Mouse (Mus musculus) lung, embryonic 14.5 days (tissue): ENCODE measurements at regions not wholly inside any gene's neighbourhood (a gene's known extent, or its start where the extent isn't known, plus 50 kb on each side); places are given as distances from the start of the nearest gene placed in this dataset.
A peak's percentile ranks its signal among the peaks of the same experiment; 100 is the strongest.

Source experiments
- ATAC-seq: fragments of 200-750 bp; cut with Nextera tagmentation; 2 replicates; pipeline ENCODE4 v1.8.0; 2017; ENCODE audit warnings: mild to moderate bottlenecking, moderate TSS enrichment, moderate library complexity; ENCODE audit not compliant: insufficient read depth
- DNase-seq: peaks from one replicate; pipeline ENCODE4 v3.0.0-alpha.2; 2015
- H3K27ac ChIP-seq: fragments of 300-500 bp; sonication (generic); 2 replicates; pipeline ENCODE4 v1.5.1; 2014; ENCODE audit warnings: low read depth, mild to moderate bottlenecking, moderate library complexity
- H3K27me3 ChIP-seq: fragments of 300-500 bp; sonication (generic); 2 replicates; pipeline ENCODE4 v1.6.1; 2014; ENCODE audit warnings: low read length, control low read depth; ENCODE audit not compliant: insufficient read depth
- H3K36me3 ChIP-seq: fragments of 300-500 bp; sonication (generic); 2 replicates; pipeline ENCODE4 v1.6.1; 2014; ENCODE audit warnings: control low read depth; ENCODE audit not compliant: insufficient read depth
- H3K4me1 ChIP-seq: fragments of 300-500 bp; sonication (generic); 2 replicates; pipeline ENCODE4 v1.6.1; 2014; ENCODE audit warnings: antibody characterized with exemption, control low read depth; ENCODE audit not compliant: insufficient read depth
- H3K4me2 ChIP-seq: fragments of 300-500 bp; sonication (generic); 2 replicates; pipeline ENCODE4 v1.6.1; 2014; ENCODE audit warnings: mild to moderate bottlenecking
- H3K4me3 ChIP-seq: fragments of 300-500 bp; sonication (generic); 2 replicates; pipeline ENCODE4 v1.5.1; 2014; ENCODE audit warnings: low read depth, low read length
- H3K9ac ChIP-seq: fragments of 300-500 bp; sonication (generic); 2 replicates; pipeline ENCODE4 v1.6.1; 2014
- H3K9me3 ChIP-seq: fragments of 300-500 bp; sonication (generic); 2 replicates; pipeline ENCODE4 v1.6.1; 2016; ENCODE audit warnings: low read depth, low read length, control low read depth
- CTCF ChIP-seq: IDR thresholded peaks from 2 replicates; pipeline ENCODE4 v1.5.1; 2016; ENCODE audit warnings: antibody characterized with exemption, low read depth
- WGBS: fragments of 180-500 bp; shearing (Covaris S2); extraction: QIAGEN DNeasy Blood & Tissue Kit; methylation state at CpG from one replicate; pipeline ENCODE4 v1.1.7; 2014; 5-methylcytosine and 5-hydroxymethylcytosine counted together

DNA sequence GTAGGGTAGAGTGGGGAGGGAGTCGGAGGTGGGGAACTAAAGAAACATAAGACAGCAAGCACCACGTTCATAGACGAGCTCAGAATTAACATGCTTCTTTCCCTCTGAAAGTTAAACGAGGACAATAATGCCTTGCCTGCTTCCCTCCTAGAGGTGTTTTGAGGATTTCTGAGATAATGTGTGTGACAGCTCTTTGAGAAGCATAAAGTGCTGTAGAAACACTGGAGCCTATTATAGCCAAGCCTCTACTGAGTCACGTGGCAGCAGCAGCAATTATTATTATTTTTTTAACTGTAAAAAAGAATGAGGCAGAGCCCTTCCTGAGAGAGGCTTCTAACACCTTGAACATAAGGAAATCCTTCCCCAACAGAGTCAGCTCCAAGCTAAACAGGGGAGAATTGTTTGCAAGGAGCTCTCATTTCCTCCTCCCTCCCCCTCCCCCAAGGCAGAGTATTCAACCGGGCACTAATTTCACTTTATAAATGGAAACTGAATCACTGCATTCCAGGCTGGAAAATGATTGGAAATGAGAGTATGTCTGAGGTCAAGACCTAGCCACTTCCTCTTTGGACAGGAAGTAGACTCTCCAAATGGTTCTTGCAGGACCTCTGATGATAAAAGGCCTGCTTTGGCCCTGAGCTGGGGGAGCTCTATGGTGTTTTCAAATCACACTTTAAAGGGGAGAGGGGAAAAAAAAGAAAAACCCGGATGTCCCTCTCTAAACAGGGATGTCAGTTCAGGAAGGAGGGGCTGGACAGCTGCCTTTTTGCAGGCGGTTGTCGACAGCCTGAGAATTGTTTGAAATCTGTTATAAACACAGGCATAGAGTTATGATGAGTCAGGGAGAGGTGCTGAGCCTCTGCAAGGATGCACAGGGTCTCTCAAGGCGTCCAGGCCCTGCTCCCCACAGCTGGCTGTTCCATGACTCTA, 103.6 kb downstream of the Ddx1 start:
- 14% methylated on average over 10 of the region's 10 CpGs for WGBS
- no peak for TF ChIP-seq CTCF
- Histone ChIP-seq H3K4me1 (peaks cover 14% of the 10 kb centered on the region), H3K9ac (no peak overlapping the region), H3K27me3 (no peaks in the 10 kb centered on the region), H3K4me2 (peak overlapping the region; percentile 16; the same call in 1 of the 2 replicates), H3K9me3 (no peaks in the 10 kb centered on the region), H3K27ac (peak overlapping the region; percentile 60), H3K4me3 (no peak overlapping the region), H3K36me3 (no peaks in the 10 kb centered on the region)
- ATAC-seq (peak; percentile 98), DNase-seq (peak; percentile 94)

DNA sequence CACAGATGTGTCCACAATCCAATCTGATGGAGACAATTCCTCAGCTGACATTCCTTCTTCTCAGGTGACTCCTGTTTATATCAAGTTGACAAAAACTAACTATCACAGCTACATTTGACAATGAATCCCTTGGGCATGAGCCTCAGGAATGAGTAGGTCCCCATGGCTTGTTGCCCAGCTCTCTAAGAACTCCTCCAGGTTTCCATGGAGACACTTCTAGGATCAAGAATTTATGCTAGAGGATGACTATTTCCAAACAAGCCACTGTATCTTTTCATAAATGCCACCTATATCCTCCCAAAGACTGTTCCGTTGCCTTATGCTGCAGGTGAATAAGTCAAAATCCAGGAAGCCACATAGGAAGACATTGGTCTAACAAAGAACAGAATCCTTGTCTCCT, 104.3 kb downstream of the Ddx1 start:
- Histone ChIP-seq H3K4me2 (peak overlapping the region; percentile 16; the same call in 1 of the 2 replicates), H3K9me3 (no peaks in the 10 kb centered on the region), H3K27ac (peak overlapping the region; percentile 60), H3K4me3 (no peak overlapping the region), H3K9ac (no peak overlapping the region), H3K36me3 (no peaks in the 10 kb centered on the region), H3K27me3 (no peaks in the 10 kb centered on the region), H3K4me1 (peaks cover 14% of the 10 kb centered on the region)
- DNase-seq (peak; percentile 45), ATAC-seq (no peak)
- no peak for TF ChIP-seq CTCF
- 64% methylated on average over 1 of the region's 1 CpGs for WGBS

DNA sequence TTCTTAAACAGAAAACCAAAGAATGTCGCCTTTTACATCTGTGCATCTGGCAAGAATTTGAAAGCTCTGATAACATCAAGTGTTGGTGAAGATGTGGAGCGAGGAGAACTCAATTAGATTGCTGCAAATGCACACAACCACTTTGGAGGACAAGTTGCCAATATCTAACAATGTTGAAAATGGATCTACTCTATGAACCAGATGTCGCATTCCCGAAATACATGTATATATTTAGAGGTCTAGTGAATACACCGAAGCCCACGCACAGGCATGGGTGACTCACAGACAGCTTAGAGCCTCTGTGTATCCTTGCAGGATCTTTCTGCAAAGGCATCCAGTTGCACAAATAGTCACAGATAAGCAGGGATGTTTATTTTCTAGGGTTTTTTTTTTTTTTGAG, 108.4 kb downstream of the Ddx1 start:
- H3K36me3 ChIP-seq = no peaks in the 10 kb centered on the region
- H3K9me3 ChIP-seq = no peaks in the 10 kb centered on the region
- TF ChIP-seq CTCF = no peak
- H3K9ac ChIP-seq = no peak overlapping the region
- ATAC-seq (no peak), DNase-seq (peak; percentile 19)
- H3K4me2 ChIP-seq = no peak overlapping the region
- 56% methylated on average over 6 of the region's 6 CpGs for WGBS
- peaks cover 18% of the 10 kb centered on the region for H3K4me1 ChIP-seq
- no peak overlapping the region for H3K27ac ChIP-seq
- no peak overlapping the region for H3K4me3 ChIP-seq
- no peaks in the 10 kb centered on the region for H3K27me3 ChIP-seq

- Histone ChIP-seq H3K9ac (no peak overlapping the region), H3K4me2 (no peak overlapping the region), H3K4me3 (no peak overlapping the region), H3K9me3 (no peaks in the 10 kb centered on the region), H3K27me3 (no peaks in the 10 kb centered on the region), H3K36me3 (no peaks in the 10 kb centered on the region), H3K27ac (no peak overlapping the region; the same call in 1 of the 2 replicates), H3K4me1 (peaks cover 4% of the 10 kb centered on the region)
- WGBS = 56% methylated on average over 5 of the region's 5 CpGs
- ATAC-seq (no peak), DNase-seq (peak; percentile 35)
- TF ChIP-seq CTCF = no peak
These were observed 109.8 kb downstream of the Ddx1 start for GRCm38 (mm10) chr12:13139189-13139588.

DNA sequence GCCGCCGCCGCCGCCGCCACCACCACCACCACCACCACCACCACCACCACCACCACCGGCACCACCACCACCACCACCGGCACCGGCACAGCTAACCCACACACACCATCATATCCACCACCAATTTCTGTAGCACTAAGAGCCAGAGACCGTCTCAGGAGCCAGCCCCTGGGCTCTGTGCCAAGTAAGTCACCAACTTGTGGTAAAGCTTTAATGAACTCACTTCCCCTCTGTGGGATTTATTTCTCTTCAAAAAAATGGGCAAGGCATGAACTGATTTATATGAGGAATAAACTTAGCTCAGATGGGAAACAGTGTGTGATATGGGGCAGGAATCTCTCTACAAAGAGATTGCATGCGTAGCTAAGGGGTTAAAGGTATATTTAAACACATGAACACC, 114.8 kb downstream of the Ddx1 start:
- WGBS = 88% methylated on average over 9 of the region's 10 CpGs
- H3K27me3 ChIP-seq = no peaks in the 10 kb centered on the region
- H3K9me3 ChIP-seq = no peaks in the 10 kb centered on the region
- peaks cover 3% of the 10 kb centered on the region; the same call in 1 of the 2 replicates for H3K4me1 ChIP-seq
- ATAC-seq = no peak
- no peak overlapping the region for H3K4me3 ChIP-seq
- H3K9ac ChIP-seq = no peak overlapping the region
- no peaks in the 10 kb centered on the region for H3K36me3 ChIP-seq
- DNase-seq = peak; percentile 52
- no peak overlapping the region for H3K4me2 ChIP-seq
- no peak overlapping the region for H3K27ac ChIP-seq
- no peak for TF ChIP-seq CTCF

GRCm38 (mm10) chr12:13129677-13130082, 119.3 kb downstream of the Ddx1 start:
- no peak overlapping the region for H3K27ac ChIP-seq
- no peak overlapping the region for H3K4me2 ChIP-seq
- no peaks in the 10 kb centered on the region for H3K9me3 ChIP-seq
- H3K27me3 ChIP-seq = no peaks in the 10 kb centered on the region
- DNase-seq = peak; percentile 94
- WGBS = 34% methylated on average over 8 of the region's 8 CpGs
- no peaks in the 10 kb centered on the region; the same call in 1 of the 2 replicates for H3K4me1 ChIP-seq
- no peaks in the 10 kb centered on the region for H3K36me3 ChIP-seq
- no peak overlapping the region for H3K4me3 ChIP-seq
- TF ChIP-seq CTCF = 0 out of 2 replicates have a peak, but pooled peaks have one; percentile 7
- peak; percentile 86 for ATAC-seq
- H3K9ac ChIP-seq = no peak overlapping the region

GRCm38 (mm10) chr12:13127407-13127806, 121.6 kb downstream of the Ddx1 start:
- no peak for TF ChIP-seq CTCF
- H3K27me3 ChIP-seq = no peaks in the 10 kb centered on the region
- no peaks in the 10 kb centered on the region for H3K36me3 ChIP-seq
- no peak for DNase-seq
- 41% methylated on average over 11 of the region's 11 CpGs for WGBS
- no peak for ATAC-seq
- no peak overlapping the region for H3K27ac ChIP-seq
- H3K9me3 ChIP-seq = no peaks in the 10 kb centered on the region
- H3K4me2 ChIP-seq = no peak overlapping the region
- H3K9ac ChIP-seq = no peak overlapping the region
- H3K4me3 ChIP-seq = no peak overlapping the region
- H3K4me1 ChIP-seq = peaks cover 1% of the 10 kb centered on the region
